Mouse (Mus musculus) thymus, postnatal 36 days (tissue): ENCODE results near the gene Aldh3b1.

Experiments
- DNase-seq, 2 experiments: peaks; one replicate each; pipeline ENCODE4 v3.0.0; 2022; ENCODE audit warnings: mixed read lengths in 2 of 2

Aldh3b1 gene

DNA sequence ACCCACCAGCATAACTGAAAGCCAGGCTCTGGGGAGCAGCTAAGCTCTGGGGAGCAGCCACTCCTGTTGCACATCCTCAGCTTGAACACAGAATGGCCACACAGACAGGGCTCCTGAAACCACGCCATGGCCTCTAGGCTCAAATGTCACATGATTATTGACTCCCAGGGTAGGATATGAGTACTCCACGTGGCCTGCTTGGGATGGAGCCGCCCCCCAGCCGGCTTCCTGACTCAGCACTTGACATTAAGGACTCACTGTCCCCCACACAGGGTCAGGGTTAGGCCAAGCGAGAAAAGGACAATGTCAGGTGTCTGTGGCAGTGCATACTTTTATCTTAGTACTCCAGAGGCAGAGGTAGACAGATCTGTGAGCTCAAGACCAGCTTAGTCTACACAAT, 19.4 kb downstream of the Aldh3b1 start:
- no peak for DNase-seq

DNA sequence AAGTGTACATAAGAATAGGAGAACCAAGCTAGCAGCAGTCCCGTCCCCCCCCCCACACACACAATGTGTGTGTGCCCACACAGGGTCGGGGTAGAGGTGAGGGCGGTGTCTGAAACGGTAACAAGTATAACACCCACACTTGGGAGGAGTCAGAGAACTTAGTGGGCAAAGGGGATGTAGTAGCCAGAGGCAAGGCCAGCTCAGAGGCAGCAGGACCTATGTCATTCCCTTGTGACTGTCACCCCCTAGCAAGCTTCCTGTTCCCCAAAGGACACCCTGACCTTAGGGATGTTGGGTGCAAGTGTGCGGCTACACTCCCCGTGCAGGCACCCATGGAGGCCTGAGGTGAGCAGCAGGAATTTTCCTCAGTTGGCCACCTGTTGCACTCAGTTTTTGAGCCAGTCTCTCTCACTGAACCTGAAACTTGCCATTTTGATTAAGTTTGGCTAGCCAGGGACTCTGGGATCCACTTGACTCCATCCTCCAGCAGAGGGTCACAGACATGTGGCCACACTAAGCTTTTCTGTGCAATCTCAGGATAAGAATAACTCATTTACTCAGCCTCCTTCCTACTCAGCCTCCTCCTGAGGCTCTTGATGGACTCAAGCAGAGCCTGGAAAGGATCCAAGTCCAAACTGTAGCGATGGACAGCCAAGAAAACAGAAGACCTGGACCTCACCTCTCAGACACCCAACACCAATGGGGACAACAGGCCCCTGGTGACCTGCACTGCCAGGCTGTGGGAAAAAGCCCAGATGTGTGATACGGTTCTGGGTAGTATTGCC, 21.5 kb downstream of the Aldh3b1 start:
- peak in 1 of 2 experiments; percentile 6 for DNase-seq

DNA sequence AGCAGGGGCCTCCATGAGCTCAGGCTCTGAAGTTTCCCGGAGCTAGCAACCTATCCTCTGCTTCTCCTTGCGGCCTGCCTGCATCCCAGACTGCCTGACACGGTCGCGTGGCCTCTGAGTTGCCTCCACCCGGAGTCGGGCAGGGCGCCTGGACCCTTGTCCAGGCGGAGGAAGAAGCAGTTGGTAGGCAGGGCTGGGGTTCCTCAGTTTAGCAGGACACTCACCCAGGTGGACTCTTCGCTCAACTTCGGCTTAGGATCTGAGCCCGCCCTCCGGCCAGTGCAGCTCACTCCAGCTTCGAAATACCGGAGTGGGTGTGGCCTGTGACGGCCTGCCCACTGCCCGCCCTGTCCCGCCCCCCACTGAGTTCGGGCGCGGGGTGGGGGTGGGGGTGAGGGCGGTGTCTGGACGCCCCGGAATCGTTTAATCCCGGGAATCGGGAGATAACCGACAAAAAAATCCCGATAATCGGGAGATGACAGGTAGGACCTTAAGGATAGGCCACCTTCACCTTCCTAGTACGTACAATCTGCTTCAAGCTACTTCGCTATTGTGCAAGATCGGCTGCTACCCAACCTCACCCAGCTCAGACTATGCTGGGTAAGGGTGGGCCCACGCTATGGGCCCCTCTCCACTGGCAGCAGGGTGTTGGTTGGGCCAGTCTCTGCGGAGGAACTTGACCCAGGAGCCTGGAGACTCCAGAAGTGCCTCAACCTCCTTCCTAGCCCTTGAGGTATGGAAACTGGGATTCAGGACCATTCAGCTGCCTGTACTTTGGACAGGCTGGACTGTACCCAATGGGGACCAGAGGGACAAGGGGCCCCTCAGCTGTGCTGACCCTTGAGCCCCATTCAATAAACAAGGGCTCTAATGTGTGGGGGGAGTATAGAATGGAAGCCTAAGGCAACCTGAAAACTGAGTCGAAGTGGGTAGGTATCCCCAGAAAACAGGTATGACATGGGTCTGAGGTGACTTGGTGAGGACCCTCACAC, 22.5 kb downstream of the Aldh3b1 start, which contains the start of gene Tcirg1:
Tcirg1 (minus strand) TSS at position 339 of the 992 bp plus-strand sequence.
- peak; percentile 75 to 80 for DNase-seq

DNA sequence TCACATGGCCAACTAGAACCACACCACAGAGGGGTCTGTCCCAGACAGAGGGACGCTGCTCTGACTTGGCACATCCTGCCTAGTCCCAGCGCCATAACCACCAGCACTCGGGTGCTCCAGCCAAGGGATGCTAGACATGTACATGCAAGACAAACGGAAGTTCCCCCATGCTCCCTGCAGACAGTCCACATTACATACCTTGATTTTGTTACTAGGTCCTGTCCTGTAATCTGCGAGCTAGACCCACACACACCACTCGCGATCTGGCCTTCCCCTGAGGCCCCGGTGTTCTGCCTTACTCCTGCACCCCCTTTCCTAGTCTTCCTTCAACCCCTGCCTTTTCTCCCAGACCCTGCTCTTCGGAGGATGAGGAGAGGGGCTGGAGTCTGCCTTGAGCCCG, 23.3 kb downstream of the Aldh3b1 start:
- no peak for DNase-seq

DNA sequence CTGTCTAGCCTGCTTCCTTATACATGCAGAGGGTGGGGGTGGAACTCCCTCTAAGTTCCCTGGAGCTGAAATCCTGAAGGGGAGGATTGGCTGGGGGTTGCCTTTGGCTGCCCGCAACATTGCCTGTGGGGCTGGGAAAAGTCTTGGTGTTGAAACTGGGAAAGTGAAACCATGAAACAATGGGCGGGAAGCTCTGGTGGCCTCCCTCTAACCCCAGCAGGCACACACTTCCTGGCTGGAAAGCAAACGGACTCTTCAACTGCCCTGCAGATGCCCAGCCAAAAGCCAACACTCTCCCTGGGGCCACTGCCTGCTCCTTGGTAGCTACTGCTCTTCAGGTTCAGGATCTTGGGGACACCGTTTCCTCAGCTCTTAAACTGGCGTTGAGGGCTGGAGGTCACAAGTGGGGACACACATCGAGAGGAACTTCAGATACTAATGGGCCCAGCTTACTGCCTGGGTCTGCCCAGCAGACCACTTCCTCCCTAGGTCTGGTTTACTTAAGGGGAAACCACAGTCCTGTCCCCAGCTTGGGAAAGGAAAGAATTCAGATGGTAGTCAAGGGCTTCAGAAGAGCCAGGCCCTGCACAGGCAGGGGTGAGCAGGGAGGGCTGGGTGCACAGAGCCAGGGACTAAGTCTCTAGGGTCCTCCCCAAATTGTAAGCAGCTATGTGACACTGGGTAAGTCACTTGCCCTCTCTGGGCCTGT, 24.2 kb downstream of the Aldh3b1 start:
- no peak for DNase-seq

DNA sequence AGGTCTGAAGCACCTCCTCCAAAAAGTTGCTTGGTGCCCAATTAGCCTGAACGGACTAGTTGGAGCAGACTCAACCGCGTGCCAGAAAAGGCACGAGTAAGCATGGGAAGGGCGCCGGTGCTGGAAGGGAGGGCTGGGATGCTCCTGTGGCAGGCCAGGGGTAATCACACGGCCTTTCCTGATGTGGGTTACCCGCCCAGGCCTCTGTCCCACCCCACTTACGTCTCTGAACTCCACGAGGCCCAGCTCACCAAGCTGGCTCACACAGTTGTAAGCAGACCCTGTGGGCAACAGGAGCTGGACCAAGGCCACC, 25.3 kb downstream of the Aldh3b1 start:
- DNase-seq: no peak

DNA sequence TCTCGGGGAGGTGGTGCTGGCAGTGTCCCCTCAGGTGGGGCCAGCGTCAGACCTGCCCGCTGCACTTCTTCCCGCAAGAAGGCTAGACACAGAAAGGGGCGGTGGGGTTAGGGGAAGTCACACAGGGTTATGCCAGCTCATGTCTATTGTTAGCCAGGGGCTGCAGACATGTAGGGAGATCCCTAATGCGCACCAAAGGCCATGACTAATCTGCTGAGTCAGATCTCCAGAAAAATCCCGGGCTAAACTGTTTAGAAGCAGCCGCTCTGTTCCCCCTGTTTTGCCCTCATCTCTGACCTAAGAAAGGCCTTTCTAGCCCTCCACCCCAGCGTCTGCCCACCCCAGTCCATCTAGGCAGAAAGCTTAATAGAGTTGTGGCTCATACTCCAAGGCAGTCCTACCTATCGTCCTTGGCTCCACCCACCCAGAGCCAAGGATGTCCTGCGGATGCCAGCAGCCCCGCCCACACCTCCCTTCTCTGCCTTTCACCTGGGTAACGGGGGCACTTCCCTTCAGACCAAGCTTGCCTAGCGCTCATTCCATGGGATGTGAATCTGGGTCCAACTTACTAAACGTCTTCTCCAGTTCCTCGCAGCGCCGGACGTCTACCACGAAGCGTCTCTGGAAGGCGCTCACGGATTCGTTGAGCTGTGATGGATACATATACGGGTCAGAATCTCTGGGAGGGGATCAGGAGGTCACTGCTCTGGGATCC, 25.8 kb downstream of the Aldh3b1 start:
- no peak for DNase-seq

DNA sequence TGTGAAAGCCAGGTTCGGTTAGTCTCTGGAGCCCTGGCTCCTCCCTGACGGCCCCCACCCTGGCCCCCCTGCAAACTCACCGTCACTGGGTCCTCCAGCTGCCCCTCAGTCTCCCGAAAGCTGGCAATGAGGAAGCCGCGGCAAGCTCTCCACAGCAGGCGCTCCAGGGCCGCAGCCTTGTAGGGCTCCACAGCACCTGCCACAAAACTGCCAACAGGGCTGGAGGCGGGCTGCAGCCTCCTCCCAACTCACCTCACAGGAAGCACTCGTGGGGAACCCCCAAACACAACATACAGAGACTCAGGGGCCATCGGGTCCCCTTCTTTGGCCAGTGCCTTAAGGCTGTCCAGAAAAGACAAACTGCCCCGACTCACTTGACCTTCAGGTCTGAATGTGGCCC, 26.6 kb downstream of the Aldh3b1 start:
- peak; percentile 33 to 54 for DNase-seq

DNA sequence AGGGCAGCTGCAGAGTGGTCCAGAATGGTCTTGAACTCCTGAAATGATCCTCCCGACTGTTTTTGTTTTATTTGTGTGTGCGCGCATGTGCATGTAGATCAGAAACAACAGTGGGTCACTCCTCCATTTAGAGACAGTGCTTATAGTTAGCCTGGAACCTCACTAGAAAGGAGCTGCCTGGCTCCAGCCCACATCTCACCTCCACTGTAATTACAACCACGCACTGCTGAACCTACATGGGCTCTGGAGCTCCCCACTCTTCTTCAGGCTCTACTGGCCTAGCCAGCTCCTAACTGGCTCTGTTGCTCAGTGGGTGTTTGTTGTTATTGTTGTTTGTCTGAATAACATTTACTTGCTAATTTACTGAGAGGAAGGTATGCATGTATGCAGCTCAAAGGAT, 30.0 kb downstream of the Aldh3b1 start:
- DNase-seq: no peak

DNA sequence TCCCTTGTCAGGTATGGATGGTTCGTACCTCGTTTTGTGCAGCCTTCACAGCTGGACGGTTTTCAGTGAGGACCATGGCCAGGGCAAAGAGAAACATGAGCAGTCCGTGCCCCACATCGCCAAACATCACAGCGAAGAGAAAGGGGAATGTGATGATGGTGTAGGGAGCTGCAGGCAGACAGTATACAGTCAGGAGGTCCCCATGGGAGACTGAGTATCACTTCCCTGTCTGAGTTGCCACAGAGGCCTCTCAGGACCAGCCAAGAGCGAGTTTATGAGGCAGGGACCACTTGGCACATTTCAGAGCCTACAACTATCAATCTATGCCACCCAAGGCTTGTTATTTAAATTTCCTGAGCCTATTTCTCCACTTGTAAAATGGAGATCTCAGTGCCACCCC, 30.7 kb downstream of the Aldh3b1 start:
- no peak for DNase-seq

DNA sequence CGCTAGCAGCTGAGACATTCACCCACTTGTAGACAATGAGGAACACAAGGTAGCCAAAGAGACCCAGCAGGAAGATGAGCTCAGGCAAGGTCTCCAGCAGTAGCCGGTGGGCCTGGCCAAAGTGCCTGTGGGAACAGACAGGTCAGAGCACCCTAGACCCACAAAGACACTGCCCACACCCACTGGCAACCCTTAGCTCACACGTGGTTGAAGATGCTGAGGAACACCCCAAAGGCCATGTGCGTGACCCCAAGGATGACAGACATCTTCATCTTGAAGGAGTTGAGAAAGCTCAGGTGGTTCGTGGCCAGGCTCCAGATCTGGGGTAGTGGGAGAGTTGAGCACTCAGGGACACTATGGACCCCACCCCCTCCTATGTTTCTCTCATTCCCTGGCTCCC, 32.1 kb downstream of the Aldh3b1 start:
- DNase-seq: no peak

DNA sequence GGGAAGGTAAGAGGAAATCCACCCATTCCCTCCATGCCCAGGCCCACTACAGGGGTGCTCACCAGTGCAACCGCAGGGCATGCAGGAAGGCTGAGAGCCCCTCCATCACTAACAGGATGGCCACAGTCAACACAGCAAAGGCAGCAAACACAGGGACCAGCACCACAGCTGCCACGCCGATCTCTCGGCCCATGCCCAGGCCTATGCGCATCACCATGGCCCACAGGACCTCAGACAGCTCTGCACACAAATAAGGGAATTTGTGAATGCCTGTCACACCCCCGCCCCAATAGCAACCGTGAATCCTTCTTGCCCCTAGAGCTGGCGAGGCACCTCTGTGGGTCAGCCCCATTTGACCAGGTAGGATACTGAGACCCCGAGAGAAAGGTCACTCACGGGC, 33.4 kb downstream of the Aldh3b1 start:
- no peak for DNase-seq

DNA sequence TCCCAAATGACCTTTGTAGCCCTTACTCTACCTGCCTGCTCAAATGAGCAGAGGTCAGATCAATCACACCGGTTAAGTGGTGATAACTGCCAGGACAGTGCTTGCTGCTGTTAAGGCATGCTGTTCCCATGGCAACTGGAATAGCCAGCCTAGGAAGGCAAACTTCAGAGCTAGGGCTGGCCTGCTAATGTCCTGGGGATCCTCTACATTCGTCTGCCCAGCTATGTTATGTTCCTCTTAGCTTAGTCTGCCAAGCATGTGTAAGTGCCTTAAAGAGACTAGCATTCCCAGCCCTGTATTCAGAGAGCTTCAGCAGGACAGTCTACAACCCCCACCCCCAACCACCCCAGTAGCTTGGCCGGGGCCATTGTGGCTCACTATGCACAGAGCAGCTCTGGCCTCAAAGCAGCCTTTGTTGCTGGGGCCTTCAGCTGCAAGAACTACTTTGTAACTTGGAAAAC, 34.4 kb downstream of the Aldh3b1 start:
- DNase-seq: no peak

DNA sequence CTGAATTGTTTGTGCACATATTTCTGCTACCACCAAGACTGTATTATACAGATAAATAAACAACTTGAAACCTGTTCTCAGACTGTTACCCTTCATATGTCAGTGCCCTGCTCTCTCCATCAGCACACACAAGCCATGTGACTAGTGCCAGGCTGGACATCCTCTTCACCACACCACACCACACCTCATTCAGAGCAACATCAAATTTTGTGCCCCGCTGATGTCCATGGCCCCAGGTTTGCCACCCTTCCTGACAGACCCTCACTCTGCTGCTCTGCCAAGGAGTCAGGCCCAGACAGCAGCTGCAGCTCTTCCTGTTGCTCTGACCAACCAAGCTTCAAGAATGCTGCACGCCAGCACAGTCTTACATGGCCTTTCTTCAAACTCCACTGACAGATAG, 35.3 kb downstream of the Aldh3b1 start:
- DNase-seq: no peak

DNA sequence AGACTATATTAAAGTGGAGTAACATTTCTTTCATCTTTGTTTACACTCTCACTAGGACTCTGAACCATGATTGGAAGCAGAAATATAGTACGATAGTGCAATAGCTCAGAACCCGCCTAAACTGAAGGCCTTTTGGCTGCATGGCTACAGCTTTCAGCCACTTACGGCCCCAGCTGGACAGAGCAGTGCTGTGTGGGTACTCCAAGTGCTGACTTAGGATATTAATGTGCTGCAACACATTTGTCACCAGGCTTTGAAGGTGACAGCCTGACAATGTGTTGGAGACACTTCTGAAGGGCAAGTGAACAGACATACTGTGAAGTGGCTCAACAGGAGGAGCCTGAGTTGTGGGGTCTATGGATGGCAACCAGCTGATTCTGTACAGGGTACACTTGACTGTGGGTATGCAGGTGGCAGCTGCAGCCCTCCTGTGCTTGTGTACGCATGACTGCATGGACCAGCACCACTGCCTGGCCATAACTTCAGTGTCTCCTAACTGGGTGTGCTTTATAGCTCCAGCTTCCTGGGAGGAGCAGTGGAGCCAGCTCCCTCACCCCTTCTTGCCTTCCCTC, 36.0 kb downstream of the Aldh3b1 start:
- DNase-seq: no peak

DNA sequence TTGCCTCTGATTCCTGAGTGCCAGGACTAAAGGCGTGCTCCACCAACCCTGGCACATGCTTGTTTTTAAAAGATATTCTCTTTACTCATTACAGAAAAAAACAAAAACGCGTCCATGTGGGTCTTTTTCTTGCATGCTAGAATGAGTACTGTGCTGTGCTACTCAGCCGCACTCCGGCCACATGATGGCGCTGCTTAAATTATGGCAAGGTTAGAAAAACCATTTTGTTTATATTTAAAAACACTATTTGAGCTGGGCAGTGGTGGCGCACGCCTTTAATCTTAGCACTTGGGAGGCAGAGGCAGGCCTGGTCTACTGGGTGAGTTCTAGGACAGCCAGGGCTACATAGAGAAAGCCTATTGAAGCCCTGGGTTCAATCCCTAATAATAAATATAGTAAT, 39.4 kb downstream of the Aldh3b1 start:
- peak in 1 of 2 experiments; percentile 23 for DNase-seq

DNA sequence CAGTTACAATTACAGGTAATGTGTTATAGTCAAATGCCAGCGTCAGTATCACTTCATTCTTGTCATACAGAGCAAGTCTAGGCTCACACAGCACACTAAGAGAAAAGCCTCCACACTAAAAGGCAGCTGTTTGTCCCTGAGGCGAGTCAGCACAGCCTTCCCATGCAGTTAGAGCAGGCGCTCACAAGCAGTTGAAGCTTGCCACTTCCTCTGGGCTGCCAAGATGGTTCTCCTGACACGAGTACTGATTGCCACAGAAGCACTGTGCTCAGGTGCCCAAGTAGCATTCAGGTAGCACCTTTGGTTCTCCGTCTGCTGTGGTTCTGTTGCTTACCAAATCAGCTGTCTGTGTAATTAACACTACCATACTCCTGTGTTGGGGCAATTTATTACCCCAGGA, 40.5 kb downstream of the Aldh3b1 start:
- DNase-seq: no peak

DNA sequence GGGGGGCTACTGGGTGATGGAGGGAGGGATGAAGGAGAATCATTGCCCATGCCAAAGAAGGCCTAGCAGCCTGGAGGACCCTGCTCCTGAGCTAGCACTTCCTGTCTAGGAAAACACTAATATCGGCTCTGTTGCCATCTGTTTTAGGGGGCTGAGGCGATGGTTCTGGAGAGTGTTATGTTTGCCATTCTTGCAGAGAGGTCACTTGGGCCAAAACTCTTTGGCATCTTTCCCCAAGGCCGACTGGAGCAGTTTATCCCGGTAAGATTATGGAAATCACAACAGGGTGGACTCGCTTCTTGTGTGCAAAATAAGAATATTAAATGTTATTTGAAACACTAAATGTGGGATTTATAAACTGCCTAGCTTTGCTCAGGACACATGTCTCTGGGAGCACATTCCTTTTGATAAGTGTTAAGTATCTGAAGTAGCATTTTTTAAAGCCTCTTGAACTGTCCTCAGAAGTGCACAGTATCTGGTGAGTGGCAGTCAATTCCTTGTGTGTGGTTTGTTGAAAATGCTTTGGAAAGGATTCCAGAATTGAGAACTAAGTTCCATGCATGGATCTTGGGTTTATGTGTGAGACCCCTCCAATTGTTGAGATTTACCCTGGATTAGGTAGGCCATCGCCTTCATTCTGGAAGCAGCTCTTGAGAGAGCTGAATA, 45.1 kb downstream of the Aldh3b1 start:
- no peak for DNase-seq

DNA sequence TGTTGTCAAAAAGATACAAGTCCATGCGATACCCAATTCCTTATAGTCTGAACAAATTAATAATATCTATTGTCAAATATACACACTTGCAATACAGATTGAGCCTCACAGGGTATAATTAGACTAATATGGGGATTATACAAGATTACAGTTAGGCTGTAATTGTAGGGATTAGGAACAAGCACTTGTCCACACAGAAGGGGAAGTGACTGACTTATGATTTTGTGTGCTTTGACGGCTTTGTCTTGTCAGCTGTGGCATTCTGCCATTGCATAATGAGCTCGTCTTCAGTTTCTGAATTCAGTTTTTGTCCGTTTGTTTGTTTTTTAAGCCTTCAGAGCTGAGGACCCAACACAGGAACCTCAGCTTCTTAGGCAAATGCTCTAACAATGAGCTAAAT, 47.4 kb downstream of the Aldh3b1 start:
- DNase-seq: no peak

DNA sequence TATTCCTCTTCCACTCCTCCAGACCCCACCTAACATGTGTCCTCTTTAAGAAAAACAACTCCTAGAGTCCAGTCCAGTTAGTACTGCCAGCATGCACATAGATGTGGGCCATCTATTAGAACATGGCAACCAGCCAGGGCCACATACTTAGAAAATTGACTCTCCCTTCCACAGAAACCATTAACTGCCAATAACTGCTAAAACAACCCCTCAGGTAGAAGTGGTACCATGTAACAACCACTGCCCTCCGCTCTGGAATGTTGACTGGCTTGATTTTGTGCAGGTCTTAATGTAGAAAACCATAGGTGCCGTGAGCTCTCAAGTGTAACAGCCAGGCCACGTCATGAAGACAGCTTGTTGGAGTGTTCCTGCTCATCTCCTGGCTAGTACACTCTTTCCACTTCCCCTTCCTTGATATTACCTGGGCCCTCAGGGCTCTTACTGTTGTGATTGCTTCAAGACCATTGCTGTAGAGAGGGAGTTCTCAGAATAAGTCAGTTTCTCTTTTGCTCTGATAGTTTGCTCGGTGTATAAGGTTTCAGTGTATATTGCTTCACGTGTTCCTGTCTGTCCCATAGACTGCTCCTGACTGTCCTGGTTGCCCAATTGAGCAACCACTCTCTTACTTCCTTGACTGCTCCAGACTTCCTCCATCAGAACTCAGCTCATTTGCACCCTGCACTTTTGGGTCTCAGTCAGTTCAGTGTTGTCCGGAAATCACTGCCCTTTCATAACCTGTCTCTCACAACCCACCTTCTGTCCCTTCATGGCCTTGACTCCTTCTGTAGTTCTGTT, 49.4 kb downstream of the Aldh3b1 start:
- DNase-seq: no peak

DNA sequence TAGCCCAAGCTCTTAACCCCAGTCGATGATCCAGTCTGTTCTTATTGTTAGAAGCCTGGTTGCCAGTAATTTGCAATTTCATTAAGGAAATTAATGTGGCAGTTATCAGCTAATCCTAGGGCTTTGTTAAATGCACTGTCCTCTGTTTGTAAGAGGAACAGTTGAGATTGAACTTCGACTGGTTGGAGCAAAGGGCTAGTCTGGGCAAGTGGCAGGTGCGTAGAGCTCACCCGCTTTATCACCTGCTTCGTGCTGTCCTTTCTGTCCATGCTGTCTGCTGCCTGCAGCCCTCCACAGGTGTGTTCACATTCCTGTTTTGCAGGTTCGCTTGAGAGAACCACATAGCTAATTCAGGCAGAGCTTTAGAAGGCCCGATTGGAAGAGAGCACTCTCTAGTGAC, 54.6 kb downstream of the Aldh3b1 start:
- DNase-seq: no peak
